Mouse (Mus musculus) thymus, postnatal 0 days (tissue): Measurements from ENCODE around the gene Bco2. TPM values are rescaled to one million over a fixed set of nuclear protein-coding genes. Genes with fewer than 3 reads are reported as not detected.

ENCODE experiments used
- polyA plus RNA-seq: library from polyadenylated mRNA; unstranded; fragments of >200 nt; fragmentation: Nextera tagmentation; extraction: Ambion mirVana; gene quantifications from 2 replicates; pipeline ENCODE4 v1.2.1, GENCODE M21; 2015

Bco2 gene
- polyA plus RNA-seq, 1 experiment from 2014 or later, result 0.39 TPM

Other genes with a start within 250 kb of the Bco2 start
- 211 and 235 TPM in 2 replicates for gene Rpl10-ps3, start 210.2 kb downstream of the Bco2 start, polyA plus RNA-seq
- gene Plet1, start 60.7 kb downstream of the Bco2 start, polyA plus RNA-seq, result 5.0 and 5.3 TPM in 2 replicates
- 141 and 158 TPM in 2 replicates for gene Pts, start 26.5 kb downstream of the Bco2 start, polyA plus RNA-seq
- gene Il18, start 354 bp downstream of the Bco2 start, polyA plus RNA-seq, result 25.7 and 28.5 TPM in 2 replicates
- gene Tex12, start 6.1 kb upstream of the Bco2 start, polyA plus RNA-seq, result not detected in 2 replicates
- 303 and 309 TPM in 2 replicates for gene Sdhd, start 48.6 kb upstream of the Bco2 start, polyA plus RNA-seq
- 282 and 312 TPM in 2 replicates for gene Timm8b, start 48.7 kb upstream of the Bco2 start, polyA plus RNA-seq
- 2.5 and 3.2 TPM in 2 replicates for gene Pih1d2, start 62.1 kb upstream of the Bco2 start, polyA plus RNA-seq
- gene Nkapd1, start 62.3 kb upstream of the Bco2 start, polyA plus RNA-seq, result 26.4 and 30.9 TPM in 2 replicates
- gene Dlat, start 104.6 kb upstream of the Bco2 start, polyA plus RNA-seq, result 37.4 and 42.7 TPM in 2 replicates
- 0.91 and 1.0 TPM in 2 replicates for gene Dixdc1, start 184.3 kb upstream of the Bco2 start, polyA plus RNA-seq
- 6.2 and 6.3 TPM in 2 replicates for gene 2310030G06Rik, start 191.4 kb upstream of the Bco2 start, polyA plus RNA-seq
- 17.2 and 17.5 TPM in 2 replicates for gene Cryab, start 196.1 kb upstream of the Bco2 start, polyA plus RNA-seq
- 2.0 and 2.7 TPM in 2 replicates for gene Hspb2, start 197.2 kb upstream of the Bco2 start, polyA plus RNA-seq
- 8.4 and 9.1 TPM in 2 replicates for gene Fdxacb1, start 213.1 kb upstream of the Bco2 start, polyA plus RNA-seq
- 17.2 and 19.1 TPM in 2 replicates for gene Alg9, start 219.8 kb upstream of the Bco2 start, polyA plus RNA-seq
- 33.2 and 39.6 TPM in 2 replicates for gene 1110032A03Rik, start 220.3 kb upstream of the Bco2 start, polyA plus RNA-seq